Mouse (Mus musculus) 416B (cell line): ENCODE data around the gene Olfr1354.
"Not testable (repeated sequence)": the region's sequence is repeated elsewhere in the genome, so short reads cannot be mapped to it uniquely, and the experiment has no call there.

Source experiments
- DNase-seq: peaks from one replicate; pipeline ENCODE4 v3.0.0; 2011; ENCODE audit warnings: low read depth

The Olfr1354 gene

GRCm38 (mm10) chr10:78912871-78913270 is at the start of gene Olfr1354:
Gene Olfr1354, plus strand, starts transcription at chr10:78913171.
- not testable (repeated sequence) for DNase-seq

GRCm38 (mm10) chr10:78875240-78875639 is 37.7 kb upstream of the Olfr1354 start, which contains the start of gene Olfr1355:
Gene Olfr1355, plus strand, starts transcription at chr10:78875540.
- no peak for DNase-seq

DNA sequence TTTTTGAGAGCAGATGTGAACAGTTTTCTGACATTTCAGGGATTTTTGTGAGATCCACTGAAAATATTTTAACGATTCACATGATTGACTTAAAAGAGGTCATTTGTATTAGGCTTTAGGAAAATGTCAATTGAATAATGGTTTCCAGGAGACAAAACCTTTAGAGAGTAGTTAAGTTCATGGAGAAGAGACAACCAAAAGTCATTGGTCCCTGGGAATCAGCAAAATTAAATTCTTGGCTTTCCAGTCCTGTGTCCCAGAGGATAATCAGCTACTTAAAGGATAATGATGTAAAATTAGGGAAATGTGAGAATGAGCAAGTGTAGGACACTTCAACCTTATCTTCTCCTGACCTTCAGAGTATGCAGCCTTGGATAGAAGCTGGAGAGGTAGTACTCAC is 37.4 kb downstream of the Olfr1354 start, which contains the start of gene Olfr8:
Gene Olfr8, plus strand, starts transcription at position 301 of the 400 bp plus-strand sequence.
- not testable (repeated sequence) for DNase-seq

- DNase-seq = not testable (repeated sequence)
These were observed 50.0 kb downstream of the Olfr1354 start, which contains the start of gene Olfr1353 for GRCm38 (mm10) chr10:78963009-78963408. Gene Olfr1353, plus strand, starts transcription at chr10:78963309.
